Mouse (Mus musculus): ENCODE data around the gene Gm42715. TPM values are rescaled to one million over a fixed set of nuclear protein-coding genes. Genes with fewer than 3 reads are reported as not detected.
"Not testable (repeated sequence)": the region's sequence is repeated elsewhere in the genome, so short reads cannot be mapped to it uniquely, and the experiment has no call there.

Gm42715 gene
- total RNA-seq, 4 experiments from 2014 or later, result 4.4 to 8.0 (median 5.5) TPM

DNA sequence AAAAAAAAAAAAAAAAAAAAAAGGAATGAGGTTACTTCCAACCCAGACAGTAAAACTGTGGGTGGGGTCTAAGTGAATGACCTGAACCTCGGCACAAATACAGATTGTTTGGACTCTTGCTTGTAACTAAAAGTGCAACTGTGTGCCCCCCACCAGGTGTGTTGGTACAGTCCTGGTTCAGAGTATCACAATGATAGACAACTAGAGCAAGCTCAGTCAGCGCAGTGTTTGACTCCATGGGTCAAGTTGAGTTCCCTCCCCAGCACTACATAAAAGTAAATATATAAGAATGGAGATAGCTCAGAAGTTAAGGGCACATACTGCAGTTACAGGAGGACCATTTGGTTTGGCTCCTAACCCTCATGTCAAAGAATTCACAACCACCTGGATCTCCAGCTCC, 22.0 kb upstream of the Gm42715 start:
- DNase-seq (ENCODE audit: low spot score in 2 of 2), result no peak

DNA sequence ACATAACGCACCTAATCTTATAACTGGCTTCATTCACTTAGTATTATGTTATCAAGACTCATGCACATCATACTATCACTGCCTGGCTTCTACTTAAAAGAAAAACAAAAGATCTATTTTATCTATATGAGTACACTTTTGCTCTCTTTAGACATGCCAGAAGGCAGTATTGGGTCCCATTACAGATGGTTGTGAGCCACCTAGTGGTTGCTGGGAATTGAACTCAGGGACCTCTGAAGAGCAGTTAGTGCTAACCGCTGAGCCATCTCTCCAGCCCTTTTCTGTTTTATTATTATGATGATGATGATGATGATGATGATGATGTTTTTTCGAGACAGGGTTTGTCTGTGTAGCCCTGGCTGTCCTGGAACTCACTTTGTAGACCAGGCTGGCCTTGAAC, 21.0 kb upstream of the Gm42715 start:
- no peak for DNase-seq (ENCODE audit: low spot score in 2 of 2)

- no peak for DNase-seq (ENCODE audit: low spot score in 2 of 2)
Measured at GRCm38 (mm10) chr7:127508291-127508690, 11.1 kb upstream of the Gm42715 start.

- not testable (repeated sequence) for DNase-seq (ENCODE audit: low spot score in 2 of 2)
Measured at GRCm38 (mm10) chr7:127509830-127510229, 9.6 kb upstream of the Gm42715 start.

DNA sequence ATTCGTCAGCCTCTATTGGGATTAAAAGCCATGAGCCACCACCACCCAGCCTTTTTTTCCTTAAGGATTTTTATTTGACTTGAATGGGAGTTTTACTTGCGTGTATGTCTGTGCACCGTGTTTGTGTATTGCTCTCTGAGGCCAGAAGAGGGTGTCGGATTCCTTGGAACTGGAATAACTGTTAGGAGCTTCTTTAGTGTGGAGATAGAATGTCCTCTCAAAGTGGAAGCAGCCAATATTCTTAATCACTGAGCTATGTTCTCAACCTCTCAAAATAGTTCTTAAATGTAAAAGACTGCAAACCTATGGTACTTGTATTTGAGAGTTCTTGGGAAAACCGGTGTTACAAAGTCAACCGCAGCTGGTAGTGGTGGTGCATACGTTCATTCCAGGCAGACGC, 8.1 kb upstream of the Gm42715 start:
- no peak for DNase-seq (ENCODE audit: low spot score in 2 of 2)

GRCm38 (mm10) chr7:127511808-127512230, 7.6 kb upstream of the Gm42715 start, which contains the start of gene Srcap:
Srcap (plus strand) TSS chr7:127511983.
- peak; percentile 93 to 97 for DNase-seq (ENCODE audit: low spot score in 2 of 2)

GRCm38 (mm10) chr7:127512231-127513015, 7.0 kb upstream of the Gm42715 start:
- DNase-seq (ENCODE audit: low spot score in 2 of 2), result peak; percentile 87 to 92

DNA sequence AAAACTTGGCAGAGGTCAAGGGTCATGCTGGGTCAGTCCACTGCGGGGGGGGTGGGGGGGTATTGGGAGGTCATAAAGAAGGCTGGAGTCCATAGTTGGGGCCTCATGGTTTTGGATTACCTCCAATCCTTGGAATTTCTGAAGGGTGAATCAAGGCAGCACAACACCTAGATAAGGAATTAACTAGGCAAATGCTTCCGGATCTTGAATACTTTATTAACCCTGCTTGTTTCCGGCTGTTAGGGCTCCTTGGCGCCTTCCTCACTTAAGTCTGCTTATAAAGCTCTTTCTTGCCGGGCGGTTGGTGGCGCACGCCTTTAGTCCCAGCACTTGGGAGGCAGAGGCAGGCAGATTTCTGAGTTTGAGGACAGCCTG, 6.4 kb upstream of the Gm42715 start:
- peak in 1 of 2 experiments; percentile 20 for DNase-seq (ENCODE audit: low spot score in 2 of 2)

- no peak for DNase-seq (ENCODE audit: low spot score in 2 of 2)
Measured at GRCm38 (mm10) chr7:127513781-127514180, 5.6 kb upstream of the Gm42715 start.

DNA sequence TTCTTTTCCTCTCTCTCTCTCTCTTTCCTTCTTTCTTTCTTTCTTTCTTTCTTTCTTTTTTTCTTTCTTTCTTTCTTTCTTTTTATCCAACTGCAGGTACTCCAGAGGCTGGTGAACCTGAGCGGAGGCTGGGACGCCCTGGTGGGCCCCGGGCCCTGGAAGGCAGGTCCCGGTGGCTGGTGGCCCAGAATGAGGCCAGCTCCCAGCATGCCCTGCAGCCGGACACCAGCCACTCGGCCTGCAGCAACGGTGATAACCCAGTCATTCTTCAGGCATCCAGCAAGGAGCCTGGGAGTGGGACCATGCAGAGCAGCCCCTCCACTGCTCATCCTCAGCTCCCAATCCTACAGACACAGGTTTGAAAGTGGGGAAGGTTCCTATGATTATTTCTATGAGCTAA, 3.5 kb upstream of the Gm42715 start:
- peak in 1 of 2 experiments; percentile 17 for DNase-seq (ENCODE audit: low spot score in 2 of 2)

DNA sequence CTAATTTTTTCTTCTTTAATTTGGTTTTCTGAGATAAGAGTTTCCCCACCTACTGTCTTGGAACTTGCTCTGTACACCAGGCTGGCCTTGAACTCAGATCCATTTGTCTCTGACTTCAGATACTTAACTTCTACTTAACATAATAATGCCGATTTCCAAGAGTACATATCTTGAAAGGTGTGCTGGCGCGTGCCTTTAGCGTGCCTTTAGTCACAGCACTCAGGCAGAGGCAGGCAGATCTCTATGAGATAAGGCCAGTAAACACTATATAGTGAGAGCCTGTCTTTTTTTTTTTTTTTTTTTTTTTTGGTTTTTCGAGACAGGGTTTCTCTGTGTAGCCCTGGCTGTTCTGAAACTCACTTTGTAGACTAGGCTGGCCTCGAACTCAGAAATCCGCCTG, 3.0 kb upstream of the Gm42715 start:
- DNase-seq (ENCODE audit: low spot score in 2 of 2), result no peak

DNA sequence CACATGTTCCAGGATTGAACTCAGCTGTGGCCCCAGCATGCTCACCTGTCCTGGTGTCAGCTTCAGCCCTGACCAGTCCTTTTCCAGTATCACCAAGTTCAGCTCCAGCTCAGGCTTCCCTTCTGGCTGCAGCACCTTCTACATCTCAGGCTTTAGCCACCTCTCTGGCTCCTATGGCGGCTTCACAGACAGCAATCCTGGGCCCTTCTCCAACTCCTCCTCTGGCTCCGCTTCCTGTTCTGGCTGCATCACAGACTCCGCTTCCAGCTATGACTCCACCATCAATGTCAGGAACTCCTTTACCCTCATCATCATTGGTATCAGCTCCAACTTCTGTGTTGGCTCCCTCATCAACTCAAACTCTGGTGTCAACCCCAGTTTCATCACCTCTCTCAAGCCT, 22.3 kb downstream of the Gm42715 start:
- DNase-seq (ENCODE audit: low spot score in 2 of 2), result no peak

DNA sequence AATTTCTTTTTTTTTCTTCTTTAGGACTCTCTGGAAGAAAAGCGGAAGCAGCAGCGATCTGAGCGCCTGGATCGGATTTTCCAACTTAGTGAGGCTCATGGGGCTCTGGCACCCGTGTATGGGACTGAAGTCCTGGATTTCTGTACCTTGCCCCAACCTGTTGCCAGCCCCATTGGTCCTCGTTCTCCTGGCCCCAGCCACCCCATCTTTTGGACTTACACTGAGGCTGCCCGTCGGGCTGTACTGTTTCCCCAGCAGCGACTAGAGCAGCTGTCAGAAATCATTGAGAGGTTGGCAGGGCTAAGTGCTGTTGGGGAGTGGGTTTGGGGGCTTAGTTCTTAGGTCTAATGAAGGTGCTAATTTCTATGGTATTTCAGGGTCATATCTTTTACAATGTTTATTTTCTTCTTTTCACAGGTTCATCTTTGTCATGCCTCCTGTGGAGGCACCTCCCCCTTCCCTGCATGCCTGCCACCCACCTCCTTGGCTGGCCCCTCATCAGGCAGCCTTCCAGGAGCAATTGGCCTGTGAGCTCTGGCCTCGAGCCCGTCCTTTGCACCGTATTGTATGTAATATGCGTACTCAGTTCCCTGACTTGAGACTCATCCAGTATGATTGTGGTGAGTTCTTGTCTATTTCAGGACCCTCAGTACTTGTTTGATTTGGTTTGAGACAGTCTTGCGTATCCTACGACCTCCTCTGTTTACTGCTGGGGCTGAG, 29.9 kb downstream of the Gm42715 start:
- no peak for DNase-seq (ENCODE audit: low spot score in 2 of 2)

- no peak for DNase-seq (ENCODE audit: low spot score in 2 of 2)
Measured at GRCm38 (mm10) chr7:127551558-127551957, 32.2 kb downstream of the Gm42715 start.

GRCm38 (mm10) chr7:127560580-127560979, 41.2 kb downstream of the Gm42715 start:
- no peak for DNase-seq (ENCODE audit: low spot score in 2 of 2)

GRCm38 (mm10) chr7:127561340-127561858, 42.0 kb downstream of the Gm42715 start, which contains the start of gene Tmem265:
Tmem265 (plus strand) TSS chr7:127561390.
- DNase-seq (ENCODE audit: low spot score in 2 of 2), result no peak

- no peak for DNase-seq (ENCODE audit: low spot score in 2 of 2)
Measured at GRCm38 (mm10) chr7:127564381-127565150, 45.2 kb downstream of the Gm42715 start.

GRCm38 (mm10) chr7:127572895-127573471, 53.6 kb downstream of the Gm42715 start, which contains the start of gene Phkg2:
Phkg2 (plus strand) TSS chr7:127573340.
- peak; percentile 86 to 89 for DNase-seq (ENCODE audit: low spot score in 2 of 2)

GRCm38 (mm10) chr7:127573503-127574008, 54.2 kb downstream of the Gm42715 start:
- DNase-seq (ENCODE audit: low spot score in 2 of 2), result no peak

- DNase-seq (ENCODE audit: low spot score in 2 of 2), result no peak
Measured at GRCm38 (mm10) chr7:127574115-127574514, 54.7 kb downstream of the Gm42715 start.

DNA sequence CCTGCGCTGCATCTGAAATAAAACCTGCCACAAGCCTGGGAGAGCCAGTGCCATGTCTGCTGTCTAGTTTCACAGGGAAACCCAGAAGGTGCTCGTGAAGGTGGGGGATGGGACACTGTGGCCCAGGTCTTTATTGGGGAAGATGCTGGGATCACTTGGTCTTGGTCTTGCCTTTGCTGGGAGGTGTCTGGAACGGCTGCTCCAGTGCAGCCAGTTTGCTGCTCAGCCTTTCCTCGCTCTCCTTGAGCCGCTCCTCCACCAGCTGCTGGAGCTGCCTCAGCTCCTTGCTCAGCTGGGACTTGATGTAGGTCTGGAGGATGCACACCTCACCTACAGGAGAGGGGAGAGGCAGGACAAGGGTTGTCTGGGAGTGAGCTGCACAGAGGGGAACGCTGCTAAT, 63.9 kb downstream of the Gm42715 start:
- DNase-seq (ENCODE audit: low spot score in 2 of 2), result no peak

Data from gastrocnemius, adult 8-10 months (tissue).